Mouse (Mus musculus): ENCODE measurements around the gene Mlxipl.

DNA sequence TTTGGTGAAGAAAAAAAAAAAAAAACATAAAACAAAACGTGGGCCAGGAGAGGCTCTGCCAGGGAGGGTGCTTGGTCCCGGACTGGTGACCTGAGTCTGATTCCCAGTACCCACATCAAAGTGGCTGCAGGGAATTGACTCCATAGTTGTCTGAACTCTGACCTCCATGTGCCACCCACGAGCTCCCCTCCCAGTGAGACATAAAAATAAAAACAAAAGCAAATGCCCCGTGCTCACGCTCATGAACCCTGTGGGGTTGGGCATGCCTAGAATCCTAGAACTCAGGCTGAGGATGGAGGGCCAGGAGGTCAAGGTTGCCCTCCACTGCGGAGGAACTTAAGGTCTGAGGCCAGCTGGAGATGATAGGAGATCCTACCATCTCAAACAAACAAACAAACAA is 19.3 kb downstream of the Mlxipl start:
- TF ChIP-seq POLR2A (IDR thresholded peaks at IDR 0.05; ENCODE audit: extremely low read depth, insufficient read depth, low read length) (no peak), CTCF (IDR thresholded peaks at IDR 0.05; ENCODE audit: low read depth, low read length) (no peak)

Data from liver, adult 2 months (tissue).